Mouse (Mus musculus) layer of hippocampus, adult 11-12 months (tissue): ENCODE results near the gene Barhl2.

Experiments used
- DNase-seq: peaks from one replicate; pipeline ENCODE4 v3.0.0; 2022; ENCODE audit warnings: low spot score

Gene Barhl2

GRCm38 (mm10) chr5:106454411-106455105, 3.4 kb downstream of the Barhl2 start:
- DNase-seq, result no peak

- DNase-seq, result no peak
These were observed 4.1 kb downstream of the Barhl2 start for GRCm38 (mm10) chr5:106453886-106454321.

- no peak for DNase-seq
These were observed 4.6 kb downstream of the Barhl2 start for GRCm38 (mm10) chr5:106453181-106453885.

- no peak for DNase-seq
These were observed 5.3 kb downstream of the Barhl2 start for GRCm38 (mm10) chr5:106452686-106453085.

GRCm38 (mm10) chr5:106451681-106452440, 6.1 kb downstream of the Barhl2 start:
- DNase-seq, result no peak

- DNase-seq, result no peak
These were observed 7.4 kb downstream of the Barhl2 start for GRCm38 (mm10) chr5:106450426-106451160.

GRCm38 (mm10) chr5:106449720-106450425, 8.1 kb downstream of the Barhl2 start:
- no peak for DNase-seq

GRCm38 (mm10) chr5:106448798-106449125, 9.2 kb downstream of the Barhl2 start:
- DNase-seq, result no peak

GRCm38 (mm10) chr5:106447951-106448797, 9.8 kb downstream of the Barhl2 start:
- no peak for DNase-seq

- no peak for DNase-seq
These were observed 10.7 kb downstream of the Barhl2 start for GRCm38 (mm10) chr5:106447091-106447820.

GRCm38 (mm10) chr5:106446593-106446992, 11.4 kb downstream of the Barhl2 start:
- no peak for DNase-seq

GRCm38 (mm10) chr5:106445681-106446080, 12.3 kb downstream of the Barhl2 start:
- no peak for DNase-seq

- DNase-seq, result no peak
These were observed 19.1 kb downstream of the Barhl2 start for GRCm38 (mm10) chr5:106438916-106439315.

GRCm38 (mm10) chr5:106426069-106426468, 31.9 kb downstream of the Barhl2 start:
- DNase-seq, result no peak

- peak; percentile 11 for DNase-seq
These were observed 37.1 kb downstream of the Barhl2 start for GRCm38 (mm10) chr5:106420871-106421270.

- DNase-seq, result no peak
These were observed 37.6 kb downstream of the Barhl2 start for GRCm38 (mm10) chr5:106420370-106420769.

GRCm38 (mm10) chr5:106417210-106417609, 40.8 kb downstream of the Barhl2 start:
- DNase-seq, result peak; percentile 4

GRCm38 (mm10) chr5:106416550-106416949, 41.4 kb downstream of the Barhl2 start:
- DNase-seq, result no peak

- DNase-seq, result no peak
These were observed 42.2 kb downstream of the Barhl2 start for GRCm38 (mm10) chr5:106415734-106416133.

- no peak for DNase-seq
These were observed 55.2 kb downstream of the Barhl2 start for GRCm38 (mm10) chr5:106402761-106403160.
